Mouse (Mus musculus) layer of hippocampus, postnatal 14 days (tissue): ENCODE results near the gene Dnttip2. TPM values are rescaled to one million over a fixed set of nuclear protein-coding genes. Genes with fewer than 3 reads are reported as not detected.
A peak's percentile ranks its signal among the peaks of the same experiment; 100 is the strongest.
"Not testable (repeated sequence)": the region's sequence is repeated elsewhere in the genome, so short reads cannot be mapped to it uniquely, and the experiment has no call there.

Experiments
- DNase-seq, 2 experiments: peaks; one replicate each; pipeline ENCODE4 v3.0.0; 2021 to 2022; ENCODE audit warnings: low spot score in 2 of 2, mixed read lengths in 1 of 2
- total RNA-seq, 2 experiments: library from RNA; stranded (reverse); gene quantifications; 2 replicates each; pipeline ENCODE4 v1.2.3; 2021

Gene Dnttip2
- total RNA-seq, 2 experiments from 2014 or later: 24.3 to 30.0 TPM

DNA sequence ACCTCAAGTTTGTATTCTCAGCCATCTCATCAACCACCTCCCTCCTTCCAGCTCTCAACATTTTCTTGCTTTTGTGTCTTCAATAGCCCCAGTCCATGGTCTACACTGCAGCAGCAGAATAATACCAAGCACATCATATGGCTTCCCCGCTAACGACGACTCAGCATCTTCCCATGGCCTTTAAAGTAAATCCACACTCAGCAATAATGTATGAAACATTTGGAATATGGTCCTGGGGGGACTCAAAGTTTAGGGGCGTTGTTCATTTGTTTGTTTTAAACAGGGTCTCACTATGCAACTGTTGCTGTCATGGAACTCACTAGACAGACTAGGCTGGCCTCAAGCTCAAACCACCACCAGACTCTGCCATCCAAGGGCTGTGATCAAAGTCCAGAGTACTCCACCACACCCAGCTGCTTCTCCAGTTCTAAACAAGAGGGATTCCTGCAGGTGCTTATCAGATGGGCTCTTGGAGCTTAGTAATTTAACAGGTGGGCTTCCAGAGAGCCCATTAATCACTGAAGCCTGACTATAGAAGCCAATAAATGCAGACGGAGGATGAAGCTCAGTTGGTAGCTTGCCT lies 14.5 kb downstream of the Dnttip2 start:
- DNase-seq: no peak

DNA sequence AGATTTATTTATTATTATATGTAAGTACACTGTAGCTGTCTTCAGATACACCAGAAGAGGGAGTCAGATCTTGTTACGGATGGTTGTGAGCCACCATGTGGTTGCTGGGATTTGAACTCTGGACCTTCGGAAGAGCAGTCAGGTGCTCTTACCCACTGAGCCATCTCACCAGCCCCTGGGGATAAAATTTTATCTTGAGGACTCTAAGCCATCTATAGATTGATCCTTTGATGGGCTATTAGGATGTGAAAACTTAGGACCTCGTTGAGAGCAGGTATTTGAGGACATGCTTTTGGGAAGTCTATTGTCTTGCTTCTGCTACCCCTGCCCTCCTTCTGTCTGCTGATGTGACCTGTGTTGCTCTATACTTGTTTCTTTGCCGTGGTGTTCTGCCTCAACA lies 15.2 kb downstream of the Dnttip2 start:
- not testable (repeated sequence) for DNase-seq

DNA sequence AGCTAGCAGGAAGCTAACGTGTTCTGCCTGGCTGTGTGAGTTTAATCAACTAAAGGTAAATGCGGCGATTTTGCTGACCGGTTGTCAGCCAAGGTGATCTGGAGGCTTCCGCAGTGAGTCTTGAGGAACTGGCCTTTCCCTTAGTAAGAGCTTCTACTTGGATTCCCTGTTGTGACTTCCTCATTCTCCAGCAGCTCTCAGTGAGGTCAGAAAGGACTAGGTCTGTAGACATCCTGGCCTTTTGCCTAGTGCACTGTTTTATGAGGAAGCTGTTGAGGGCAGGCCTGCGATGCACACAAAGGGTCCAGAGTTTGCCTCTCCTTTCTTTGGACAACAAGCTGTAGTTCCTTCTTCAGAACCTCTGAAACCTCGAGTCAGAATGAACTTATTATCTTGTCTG lies 16.5 kb downstream of the Dnttip2 start:
- DNase-seq: no peak

DNA sequence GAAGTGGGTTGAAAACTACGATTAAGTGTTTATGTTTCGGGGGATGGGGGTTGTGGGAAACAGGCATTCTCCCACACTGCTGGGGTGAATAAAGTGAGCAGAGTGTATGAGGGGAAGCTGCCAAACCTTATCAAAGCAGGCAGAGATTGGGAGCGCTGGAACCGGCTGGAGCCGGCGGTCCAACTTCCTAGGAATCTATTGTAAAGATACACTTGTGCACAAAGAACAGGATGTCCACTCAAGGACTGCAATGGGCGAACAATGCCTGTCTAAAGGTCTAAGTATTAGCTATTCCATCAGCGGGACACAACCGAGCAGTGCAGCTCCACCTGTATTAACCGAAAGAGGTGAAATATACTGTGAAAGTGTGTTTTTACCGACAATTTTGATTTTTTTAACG lies 17.6 kb downstream of the Dnttip2 start:
- DNase-seq: no peak

DNA sequence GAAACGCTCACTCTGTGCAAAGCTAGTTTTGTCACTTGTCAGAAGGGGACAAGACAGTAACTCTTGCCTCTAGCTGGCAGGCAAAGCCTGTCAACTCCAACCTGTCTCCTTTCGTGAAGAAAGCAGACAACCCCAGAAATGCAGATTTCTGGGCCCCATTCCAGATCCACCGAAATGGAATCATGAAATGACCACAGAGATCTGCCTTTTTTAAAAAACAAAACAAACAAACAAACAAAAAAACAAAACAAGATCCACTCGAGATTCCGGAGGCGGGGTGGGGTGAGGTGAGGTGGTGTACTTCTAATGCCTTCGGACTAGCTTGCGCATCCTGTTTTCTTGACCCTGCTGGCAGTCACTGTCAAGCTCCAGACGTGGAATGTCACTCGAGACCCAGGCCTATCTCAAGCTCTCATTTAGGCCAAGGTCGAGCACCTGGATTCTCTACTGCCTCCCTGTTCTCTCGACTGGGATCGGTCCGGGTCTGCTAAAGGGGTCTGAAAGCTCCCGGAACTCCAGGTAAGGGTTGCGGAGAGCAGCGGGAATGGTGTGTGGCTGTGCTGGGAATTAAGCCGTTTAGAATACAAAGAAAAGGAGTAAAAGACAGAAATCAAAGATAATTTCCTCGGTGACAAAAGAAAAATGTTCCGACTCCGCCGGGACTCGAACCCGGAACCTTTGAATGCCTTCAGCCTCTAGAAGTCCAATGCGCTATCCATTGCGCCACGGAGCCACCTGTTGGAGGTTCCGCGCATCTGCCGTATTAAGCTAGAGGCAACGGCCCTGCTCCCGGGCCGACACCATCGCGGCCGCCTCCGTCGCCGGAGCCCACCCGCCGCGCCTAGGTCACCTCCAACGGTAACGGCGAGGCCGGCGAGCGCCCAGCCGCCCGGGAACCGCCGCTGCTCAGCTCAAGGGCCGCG lies 18.4 kb downstream of the Dnttip2 start:
- DNase-seq: peak; percentile 90 to 91

DNA sequence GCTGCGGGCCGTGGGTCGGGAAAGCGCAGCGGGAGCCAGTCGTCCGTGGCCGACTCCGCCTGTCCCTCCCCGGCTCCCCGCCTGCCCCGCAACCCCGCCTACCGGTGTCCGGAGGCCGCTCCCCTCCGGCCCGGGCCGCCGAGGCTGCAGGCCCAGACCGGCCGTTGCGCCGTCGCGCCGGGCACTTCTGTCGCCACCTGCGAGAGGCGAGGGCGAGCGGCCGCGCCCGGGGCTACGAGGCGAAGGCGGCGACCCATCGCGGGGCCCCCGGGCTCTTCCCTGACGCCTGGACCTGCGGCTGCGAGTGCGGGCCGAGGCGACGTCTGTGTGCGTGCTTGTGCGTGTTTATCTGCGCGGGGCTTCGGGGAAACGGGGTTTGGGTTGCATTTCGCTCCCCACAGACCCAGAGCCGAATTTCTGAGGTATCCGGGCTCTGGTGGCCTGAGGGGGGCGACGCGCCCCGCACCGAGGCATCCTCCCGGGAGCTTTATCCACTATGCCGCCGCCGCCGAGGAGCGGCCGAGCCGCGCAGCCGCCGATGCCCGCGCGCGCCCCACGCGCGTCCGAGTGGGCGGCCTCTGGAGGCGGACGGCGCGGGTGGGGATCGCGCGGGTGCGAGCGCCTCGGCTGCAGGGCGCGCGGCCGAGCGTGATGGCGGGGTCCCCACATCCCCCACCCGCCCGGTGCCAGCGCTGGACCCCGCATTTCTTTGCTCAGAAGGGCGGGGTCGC lies 19.2 kb downstream of the Dnttip2 start:
- no peak for DNase-seq

DNA sequence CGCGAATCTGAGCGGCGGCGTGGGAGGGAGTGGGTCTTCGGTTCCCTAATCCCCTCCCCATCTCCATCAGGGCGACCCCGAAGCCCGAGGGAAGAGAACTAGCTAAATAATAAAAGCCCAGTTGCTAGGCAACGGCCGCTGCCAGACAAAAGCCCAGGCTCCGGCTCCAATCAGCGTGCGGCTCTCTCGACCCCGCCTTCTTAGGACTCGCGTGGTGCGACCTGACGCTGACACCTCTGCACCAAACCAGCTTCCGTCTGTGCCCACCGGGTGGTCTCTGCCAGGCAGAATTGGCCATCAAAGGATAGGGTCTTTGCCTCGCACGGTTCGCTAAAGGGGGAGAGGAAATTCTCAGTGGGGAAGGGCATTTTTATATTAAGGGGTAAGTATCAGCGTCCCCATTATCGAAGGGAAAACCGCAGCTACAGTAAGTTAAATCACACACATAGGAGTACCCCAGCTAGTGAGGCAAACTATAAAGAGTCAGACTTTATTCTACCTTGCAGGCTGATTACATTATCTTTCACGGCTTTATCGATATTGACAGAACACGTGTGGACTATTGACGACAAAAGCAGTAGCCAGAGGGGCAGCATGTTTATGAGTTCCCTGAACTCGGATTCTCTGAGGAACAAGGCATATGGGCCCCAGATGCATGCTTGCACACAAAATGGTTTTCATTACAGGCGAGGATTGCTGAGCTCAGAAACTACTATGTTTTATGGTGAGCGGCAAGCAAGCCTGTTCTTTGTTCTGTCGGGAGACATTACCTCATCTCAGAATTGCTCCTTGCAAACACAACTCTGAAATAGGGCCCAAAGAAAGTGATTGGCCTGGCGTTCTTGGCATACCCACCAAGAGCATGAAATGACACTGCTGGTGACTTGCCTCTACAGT lies 20.0 kb downstream of the Dnttip2 start, which contains the start of gene Bcar3:
Gene Bcar3, plus strand, starts transcription at position 183 of the 897 bp plus-strand sequence.
- peak; percentile 95 to 96 for DNase-seq

DNA sequence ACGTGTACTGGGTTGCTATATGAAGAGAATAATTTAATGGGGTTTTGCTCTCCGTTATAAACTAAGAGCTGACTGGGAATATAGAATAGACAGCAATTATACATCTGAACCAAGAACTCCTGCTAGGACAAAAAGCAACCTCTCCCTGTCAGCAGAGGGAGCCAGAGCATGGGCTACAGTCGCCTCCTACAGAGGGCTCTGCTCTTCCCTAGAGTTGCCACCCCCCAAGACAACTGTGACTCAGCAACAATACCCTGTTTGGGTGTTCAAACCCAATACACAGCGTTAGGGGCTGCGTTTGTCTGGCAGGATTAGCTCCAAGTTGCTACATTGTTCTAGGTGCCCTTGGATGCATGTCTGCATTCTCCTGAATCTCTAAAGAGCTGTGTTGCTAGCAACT lies 21.3 kb downstream of the Dnttip2 start:
- DNase-seq: no peak

DNA sequence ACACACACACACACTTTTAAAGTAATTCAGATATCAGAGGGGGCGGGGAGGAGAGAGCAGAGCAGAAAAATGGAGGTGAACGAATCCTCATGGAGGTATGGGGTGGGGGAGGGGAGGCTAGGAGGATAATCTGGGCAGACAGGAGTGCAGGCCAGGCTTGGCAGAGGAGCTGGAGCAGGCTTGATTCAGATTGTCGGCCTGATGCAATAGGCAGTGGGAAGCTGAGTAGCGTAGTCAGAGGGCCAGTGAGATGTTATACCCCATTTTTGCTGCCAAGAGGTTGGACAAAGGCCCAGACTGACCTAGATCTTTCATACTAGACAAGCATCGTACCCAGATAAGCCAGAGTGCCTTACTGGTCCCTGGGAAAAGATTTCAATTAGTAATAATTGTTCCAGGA lies 22.8 kb downstream of the Dnttip2 start:
- no peak for DNase-seq

DNA sequence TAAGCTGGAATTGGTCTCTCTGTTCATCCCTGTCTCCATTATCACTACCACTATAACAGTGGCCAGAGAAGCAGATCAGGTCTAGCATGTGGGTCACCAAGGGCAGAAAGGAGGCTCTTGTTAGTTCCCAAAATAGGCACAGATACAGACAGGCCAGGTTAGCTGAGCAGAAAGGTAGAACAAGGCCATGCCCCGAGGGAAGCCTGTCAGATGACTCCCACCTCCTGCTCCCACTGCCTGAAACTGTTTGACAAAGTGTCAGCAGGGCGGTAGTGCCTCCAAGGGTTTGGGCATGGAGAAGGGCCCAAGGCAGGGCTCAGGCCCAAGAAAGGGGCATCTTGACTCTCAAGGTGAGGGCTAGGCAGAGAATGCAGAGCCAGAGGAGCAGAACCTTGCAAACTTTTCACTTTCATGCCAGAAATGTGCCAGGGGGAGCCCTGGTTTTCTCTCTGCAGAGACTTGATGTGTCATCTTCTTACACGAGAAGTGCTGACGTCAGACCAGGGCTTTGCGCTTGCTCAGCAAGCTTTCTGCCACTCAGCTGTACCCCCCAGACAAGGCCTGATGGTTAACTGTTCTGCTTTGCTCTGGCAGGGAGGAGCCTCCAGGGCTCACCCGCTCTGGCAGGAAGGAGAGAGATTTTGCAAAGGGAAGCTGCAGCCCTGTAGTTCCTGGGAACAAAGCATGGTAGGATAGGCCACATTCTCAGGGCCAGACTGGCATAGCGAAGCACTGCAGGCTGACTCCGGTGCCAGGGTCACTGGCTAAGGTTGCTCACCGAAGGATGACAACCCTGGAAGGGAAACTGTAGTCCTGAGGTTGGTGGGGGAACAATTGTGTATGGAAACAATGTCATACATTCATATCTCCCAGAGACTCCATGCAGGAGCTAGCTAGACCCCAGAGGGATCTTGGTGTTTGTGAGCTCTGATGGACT lies 27.1 kb downstream of the Dnttip2 start:
- DNase-seq: peak; percentile 61 to 71

DNA sequence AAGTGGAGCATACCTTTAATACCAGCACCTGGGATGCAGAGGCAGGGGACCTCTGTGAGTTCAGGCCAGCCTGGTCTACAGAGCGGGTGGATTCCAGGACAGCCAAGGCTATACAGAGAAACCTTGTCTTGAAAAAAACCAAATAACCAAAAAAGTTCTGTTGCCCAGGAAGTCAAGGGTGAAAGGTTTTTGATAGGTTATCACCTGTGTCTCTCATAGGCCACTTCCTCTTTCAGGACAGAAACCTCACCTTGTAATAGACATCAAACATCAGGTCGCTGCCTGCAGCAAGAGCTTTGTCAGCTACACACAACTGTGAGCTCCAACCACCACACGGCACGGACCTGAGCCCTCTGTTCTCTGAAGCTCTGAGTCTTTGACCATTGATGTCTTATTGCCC lies 30.4 kb downstream of the Dnttip2 start:
- DNase-seq: no peak

DNA sequence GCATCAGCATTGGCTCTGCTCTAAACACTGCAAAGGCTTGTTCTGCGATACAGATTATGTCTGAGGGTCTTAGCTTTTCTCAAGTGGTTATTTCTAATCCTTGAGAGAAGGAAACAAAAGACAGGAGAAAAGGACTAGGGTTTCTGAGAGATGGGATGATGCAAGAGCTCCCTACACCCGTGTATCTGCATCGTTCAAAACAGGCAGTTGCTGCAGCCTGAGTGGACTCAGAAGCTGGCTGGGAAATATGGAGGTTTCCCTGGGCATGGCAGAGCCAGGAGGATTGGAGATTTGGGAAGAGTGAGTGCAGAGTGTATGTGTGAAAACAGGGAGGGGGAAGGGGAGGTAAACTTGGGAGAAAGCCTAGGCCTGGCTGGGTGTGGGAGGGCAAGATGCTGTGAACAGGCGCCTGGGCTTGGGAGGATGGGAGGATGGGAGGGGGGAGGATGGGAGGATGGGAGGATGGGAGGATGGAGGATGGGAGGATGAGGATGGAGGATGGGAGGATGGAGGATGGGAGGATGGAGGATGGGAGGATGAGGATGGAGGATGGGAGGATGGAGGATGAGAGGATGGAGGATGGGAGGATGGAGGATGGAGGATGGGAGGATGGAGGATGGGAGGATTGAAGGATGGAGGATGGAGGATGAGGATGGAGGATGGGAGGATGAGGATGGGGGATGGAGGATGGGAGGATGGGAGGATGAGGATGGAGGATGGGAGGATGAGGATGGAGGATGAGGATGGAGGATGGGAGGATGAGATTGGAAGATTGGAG lies 33.9 kb downstream of the Dnttip2 start:
- DNase-seq: no peak

DNA sequence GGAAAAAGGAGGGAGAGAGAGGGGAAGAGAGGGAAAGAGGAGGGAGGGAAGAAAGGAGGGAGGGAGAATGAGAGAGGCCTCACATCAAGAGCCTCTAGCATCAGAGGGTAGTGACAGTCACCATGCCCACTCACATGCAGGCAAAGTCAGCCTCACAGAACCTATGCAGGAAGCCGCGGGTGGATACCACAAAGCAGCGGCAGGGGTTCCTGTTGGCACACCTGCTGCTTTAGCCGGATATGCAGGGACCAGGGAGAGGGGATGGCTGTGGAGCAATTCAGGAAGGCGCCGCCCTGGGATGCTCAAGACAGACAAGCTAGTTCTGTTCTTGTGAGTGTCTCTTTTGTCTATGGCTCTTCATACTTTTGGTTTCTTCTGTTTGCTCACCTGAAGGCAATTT lies 34.8 kb downstream of the Dnttip2 start:
- no peak for DNase-seq

DNA sequence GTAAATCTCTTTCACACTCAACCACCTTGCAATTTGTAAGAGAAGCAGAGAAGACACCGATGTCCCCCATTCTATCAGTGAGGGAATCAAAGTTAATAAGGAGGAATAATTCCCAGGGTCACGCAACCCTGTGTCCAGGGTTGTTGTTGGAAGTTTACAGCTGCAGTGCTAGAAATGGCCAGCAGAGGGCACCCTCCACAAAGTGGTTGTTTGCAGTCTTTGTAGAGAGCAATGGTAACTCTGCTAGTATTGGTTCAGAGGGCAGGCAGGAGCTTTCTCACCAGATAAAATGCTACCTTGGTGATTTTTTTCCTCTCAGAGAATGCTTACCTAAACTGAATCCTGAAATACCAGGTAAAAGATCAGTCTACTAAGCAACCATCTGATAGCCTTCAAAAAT lies 37.9 kb downstream of the Dnttip2 start:
- DNase-seq: peak; percentile 79 to 81

DNA sequence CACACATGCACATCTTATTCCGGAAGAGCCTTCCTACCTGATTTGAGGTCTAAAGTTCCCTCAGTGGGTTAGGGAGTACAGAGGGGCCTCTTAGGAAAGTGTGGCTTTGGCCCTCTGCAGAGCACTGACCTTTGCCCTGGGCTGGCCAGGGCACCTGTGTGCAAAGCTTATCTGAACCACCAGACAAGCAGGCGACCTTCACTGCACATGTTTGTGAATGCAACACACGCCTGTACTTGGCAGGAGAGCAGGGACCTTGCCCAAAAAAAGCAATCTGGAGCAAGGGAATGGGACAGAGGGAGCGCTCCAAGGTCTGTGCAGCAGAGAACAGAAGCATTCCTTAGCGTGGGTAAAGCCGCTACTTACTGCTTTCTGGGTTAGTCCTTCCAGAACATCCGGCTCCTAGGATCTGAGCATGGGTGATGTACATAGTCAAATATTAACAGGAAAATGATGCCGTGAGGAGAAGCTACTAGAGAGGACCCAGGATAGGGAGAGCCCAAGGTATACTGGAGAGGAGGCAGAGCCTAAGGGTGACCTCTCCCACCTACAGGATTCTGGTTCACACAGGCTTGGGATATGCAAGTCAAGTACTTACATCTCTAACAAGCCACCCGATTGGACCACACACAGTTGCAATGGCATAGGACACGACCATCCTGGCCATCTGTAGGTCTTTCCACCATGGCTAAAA lies 38.9 kb downstream of the Dnttip2 start:
- DNase-seq: peak in 1 of 2 experiments; percentile 46

DNA sequence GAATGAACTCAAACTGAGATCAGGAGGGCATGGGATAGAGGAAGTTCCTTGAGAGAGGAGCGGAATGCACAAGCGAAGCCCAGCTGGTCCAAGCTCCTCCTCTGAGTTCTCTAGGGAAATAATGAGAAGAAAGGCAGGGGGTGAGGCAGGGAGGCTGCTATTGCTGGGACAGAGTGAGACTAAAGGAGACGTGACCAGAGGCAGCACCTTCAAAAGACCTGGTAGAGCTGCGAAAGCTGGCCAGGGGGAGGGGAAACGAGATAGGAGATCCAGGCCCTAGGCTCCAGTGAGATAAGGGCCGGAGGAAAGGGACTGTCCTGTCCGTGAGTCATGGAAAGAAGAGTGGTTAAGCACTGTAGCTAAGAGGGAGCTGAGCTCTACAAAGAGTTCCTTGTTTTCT lies 39.7 kb downstream of the Dnttip2 start:
- DNase-seq: no peak

DNA sequence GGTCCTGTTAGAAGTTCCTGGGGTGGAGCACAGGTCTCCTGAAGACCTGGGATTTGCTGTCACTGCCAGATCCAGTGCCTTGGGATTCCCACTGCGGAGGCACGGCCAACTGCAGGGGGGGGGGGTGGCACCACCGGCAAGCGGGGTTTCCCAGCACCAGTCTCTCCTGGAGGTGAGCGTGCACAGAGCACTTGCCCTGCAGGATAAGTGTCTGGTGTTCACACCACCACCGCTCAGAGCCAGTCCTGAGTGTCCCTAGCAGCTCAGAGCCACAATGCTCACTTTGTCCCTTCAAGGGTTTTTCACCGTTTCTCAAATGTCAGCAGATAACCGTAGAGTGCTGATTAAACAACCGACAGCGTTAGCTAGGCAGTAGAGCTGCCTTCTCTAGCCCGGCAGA lies 42.4 kb downstream of the Dnttip2 start:
- no peak for DNase-seq

DNA sequence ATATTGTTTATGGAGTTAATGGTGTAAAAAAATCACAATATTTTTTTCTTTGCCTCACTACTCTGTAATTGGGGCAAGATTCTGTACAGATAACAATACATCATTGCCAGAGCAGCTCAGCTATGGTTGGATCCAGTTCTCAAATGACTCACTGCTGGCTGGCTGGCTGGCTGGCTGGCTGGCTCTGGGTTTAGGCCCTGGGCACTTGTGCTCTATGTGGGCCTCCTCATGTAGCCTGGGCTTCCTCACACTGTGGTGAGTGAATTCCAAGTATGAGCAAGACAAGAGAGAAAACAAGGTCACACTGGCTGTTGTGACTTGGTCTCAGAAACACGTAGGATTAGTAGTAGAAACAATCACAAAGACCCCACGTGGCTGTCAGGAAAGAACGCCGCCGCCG lies 43.2 kb downstream of the Dnttip2 start:
- no peak for DNase-seq
